Mouse (Mus musculus): ENCODE results near the gene Anp32a. TPM values are rescaled to one million over a fixed set of nuclear protein-coding genes. Genes with fewer than 3 reads are reported as not detected.

Anp32a gene
- total RNA-seq, 1 experiment from 2014 or later = 883 TPM

- no peak for ATAC-seq (replicated peaks; ENCODE audit: insufficient number of reproducible peaks, low FRiP score, low TSS enrichment, poor library complexity, severe bottlenecking)
Observed at GRCm38 (mm10) chr9:62385727-62386518, 44.8 kb downstream of the Anp32a start.

DNA sequence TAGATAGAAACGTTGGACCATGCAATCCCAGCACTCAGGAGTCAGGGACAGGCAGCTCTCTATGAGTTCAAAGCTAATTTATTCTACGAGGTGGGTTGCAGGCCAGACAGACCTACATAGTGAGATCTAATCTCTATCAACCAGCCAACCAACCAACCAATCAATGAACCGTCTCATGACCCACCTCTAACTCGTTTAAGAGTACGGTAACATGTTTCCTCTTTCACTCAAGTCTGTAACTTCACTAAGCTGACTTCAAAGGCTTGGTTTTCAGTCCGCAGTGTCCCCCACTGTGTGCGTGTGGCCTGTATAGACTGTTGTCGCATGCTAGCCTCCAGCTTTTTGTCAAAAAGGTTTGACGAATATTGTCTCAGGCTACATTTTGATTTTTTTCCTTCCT lies 48.6 kb downstream of the Anp32a start:
- ATAC-seq (replicated peaks; ENCODE audit: insufficient number of reproducible peaks, low FRiP score, low TSS enrichment, poor library complexity, severe bottlenecking) = no peak

GRCm38 (mm10) chr9:62393531-62393930 lies 52.4 kb downstream of the Anp32a start:
- no peak for ATAC-seq (replicated peaks; ENCODE audit: insufficient number of reproducible peaks, low FRiP score, low TSS enrichment, poor library complexity, severe bottlenecking)

GRCm38 (mm10) chr9:62394163-62394562 lies 53.1 kb downstream of the Anp32a start:
- no peak for ATAC-seq (replicated peaks; ENCODE audit: insufficient number of reproducible peaks, low FRiP score, low TSS enrichment, poor library complexity, severe bottlenecking)

GRCm38 (mm10) chr9:62400531-62401170 lies 59.6 kb downstream of the Anp32a start:
- ATAC-seq (replicated peaks; ENCODE audit: insufficient number of reproducible peaks, low FRiP score, low TSS enrichment, poor library complexity, severe bottlenecking) = no peak

DNA sequence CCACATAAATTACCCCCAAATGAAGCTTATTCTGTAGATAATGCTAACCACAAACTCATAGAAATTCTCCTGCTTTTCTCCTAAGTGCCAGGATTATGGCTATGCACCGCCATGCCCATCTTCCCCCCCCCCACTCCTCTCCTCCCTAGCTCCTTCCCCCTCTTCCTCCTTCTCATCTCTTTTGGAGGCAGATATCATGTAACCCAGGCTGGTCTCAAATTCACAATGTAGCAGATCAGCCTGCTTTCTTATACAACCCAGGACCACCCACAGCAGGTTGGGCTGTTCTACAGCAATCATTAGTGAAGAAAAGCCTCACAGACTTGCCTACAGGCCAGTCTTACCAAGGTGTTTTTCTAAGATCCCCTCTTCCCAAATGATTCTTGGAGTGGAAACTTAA lies 60.5 kb downstream of the Anp32a start:
- no peak for ATAC-seq (replicated peaks; ENCODE audit: insufficient number of reproducible peaks, low FRiP score, low TSS enrichment, poor library complexity, severe bottlenecking)

DNA sequence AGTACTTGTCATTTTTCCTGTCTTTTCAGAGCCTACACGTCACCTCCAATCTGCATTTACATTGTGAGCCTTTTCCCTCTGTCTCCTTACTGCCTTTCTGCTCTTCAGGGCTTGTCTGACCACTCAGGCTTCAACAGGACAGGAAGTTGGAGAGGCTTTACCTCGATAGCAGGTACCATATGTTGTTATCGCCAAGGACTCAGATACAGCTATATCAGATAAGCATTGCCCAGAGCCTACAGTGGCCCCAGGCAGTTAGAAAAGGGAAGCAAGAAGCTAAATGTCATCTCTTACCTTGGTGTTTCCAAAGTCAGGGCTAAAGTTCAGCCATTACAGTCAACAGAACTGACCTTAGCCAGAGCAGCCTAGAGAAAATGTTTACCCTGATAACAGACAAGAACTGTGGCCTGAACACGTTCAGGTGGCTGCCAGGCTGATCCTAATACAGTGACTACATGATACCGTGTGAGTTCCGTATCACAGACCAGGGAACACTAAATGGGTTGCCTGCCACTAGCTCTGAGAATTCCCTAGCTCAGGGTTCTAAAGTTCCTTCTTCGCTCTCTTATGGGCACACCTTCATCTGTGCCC lies 65.4 kb downstream of the Anp32a start:
- no peak for ATAC-seq (replicated peaks; ENCODE audit: insufficient number of reproducible peaks, low FRiP score, low TSS enrichment, poor library complexity, severe bottlenecking)

- ATAC-seq (replicated peaks; ENCODE audit: insufficient number of reproducible peaks, low FRiP score, low TSS enrichment, poor library complexity, severe bottlenecking) = no peak
Observed at GRCm38 (mm10) chr9:62407357-62408146, 66.5 kb downstream of the Anp32a start.

DNA sequence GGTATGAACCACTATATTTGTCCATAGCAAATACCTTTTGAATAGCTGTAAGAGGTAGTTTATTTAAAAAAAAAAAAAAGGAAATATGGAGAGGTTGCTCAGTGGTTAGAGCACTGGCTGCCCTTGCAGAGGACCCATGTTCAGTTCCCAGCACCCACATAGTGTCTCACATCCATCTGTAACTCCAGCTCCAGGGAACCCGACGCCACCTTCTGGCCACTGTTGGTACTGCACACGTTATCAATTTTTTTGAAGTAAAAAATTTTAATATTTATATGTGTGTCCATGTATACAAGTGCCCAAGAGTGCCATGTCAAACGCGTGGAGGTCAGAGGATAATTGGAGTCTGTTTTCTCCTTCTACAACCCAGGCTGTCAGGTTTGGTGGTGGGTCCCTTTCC lies 77.6 kb downstream of the Anp32a start:
- no peak for ATAC-seq (replicated peaks; ENCODE audit: insufficient number of reproducible peaks, low FRiP score, low TSS enrichment, poor library complexity, severe bottlenecking)

DNA sequence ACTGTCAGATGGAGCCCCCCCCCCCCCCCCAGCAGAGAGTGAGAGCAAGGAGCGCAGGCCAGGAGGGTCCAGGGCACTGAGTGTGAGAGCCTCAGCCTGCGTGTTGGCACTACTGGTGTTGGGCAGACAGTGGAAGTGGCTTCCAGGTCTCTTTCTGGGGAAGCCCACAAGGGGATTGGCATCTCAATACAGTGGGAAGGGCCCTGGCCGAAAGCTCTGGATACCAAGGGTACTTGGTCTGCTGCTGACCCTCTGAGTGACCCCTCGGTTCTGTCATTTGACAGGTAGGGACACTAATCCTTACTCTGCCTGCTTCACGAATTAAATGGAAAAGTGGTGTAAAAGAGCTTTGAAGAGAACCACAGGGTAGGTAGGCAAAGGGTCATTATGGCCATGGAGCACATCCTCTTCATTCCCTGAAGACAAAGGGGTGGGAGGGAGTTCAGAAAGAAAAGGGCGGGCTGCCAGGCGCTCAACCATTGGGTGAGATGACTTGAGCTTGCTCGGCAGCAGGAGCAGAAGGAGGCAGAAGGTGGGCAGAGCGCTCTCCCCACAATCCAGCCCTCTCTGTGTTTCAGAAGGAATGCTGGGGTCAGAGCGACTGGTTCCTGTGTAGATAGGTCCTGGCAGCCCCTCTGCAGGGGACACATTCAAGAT lies 79.3 kb downstream of the Anp32a start:
- no peak for ATAC-seq (replicated peaks; ENCODE audit: insufficient number of reproducible peaks, low FRiP score, low TSS enrichment, poor library complexity, severe bottlenecking)

- ATAC-seq (replicated peaks; ENCODE audit: insufficient number of reproducible peaks, low FRiP score, low TSS enrichment, poor library complexity, severe bottlenecking) = peak; percentile 57; the same call in 1 of the 2 replicates
Observed at GRCm38 (mm10) chr9:62421027-62421426, 79.9 kb downstream of the Anp32a start.

GRCm38 (mm10) chr9:62421911-62422310 lies 80.8 kb downstream of the Anp32a start:
- no peak for ATAC-seq (replicated peaks; ENCODE audit: insufficient number of reproducible peaks, low FRiP score, low TSS enrichment, poor library complexity, severe bottlenecking)

DNA sequence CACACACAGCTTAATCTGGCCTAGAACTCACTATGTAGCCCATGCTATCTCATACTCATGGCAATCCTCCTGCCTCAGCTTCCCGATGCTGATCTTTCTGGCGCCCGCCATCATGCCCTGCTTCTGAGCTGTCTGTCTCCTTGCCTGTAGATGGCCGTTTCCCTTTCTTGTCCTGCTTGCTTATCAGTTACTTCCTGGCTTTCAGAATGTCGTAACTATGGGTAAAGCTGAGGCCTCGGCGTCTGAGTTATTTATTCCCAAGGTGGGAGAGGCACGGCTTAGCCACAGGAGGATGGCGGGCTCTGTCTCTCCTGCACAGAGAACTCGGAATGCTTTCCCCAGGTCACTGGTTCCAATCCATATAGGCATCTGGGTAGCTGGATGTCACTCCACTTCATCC lies 81.8 kb downstream of the Anp32a start:
- no peak for ATAC-seq (replicated peaks; ENCODE audit: insufficient number of reproducible peaks, low FRiP score, low TSS enrichment, poor library complexity, severe bottlenecking)

DNA sequence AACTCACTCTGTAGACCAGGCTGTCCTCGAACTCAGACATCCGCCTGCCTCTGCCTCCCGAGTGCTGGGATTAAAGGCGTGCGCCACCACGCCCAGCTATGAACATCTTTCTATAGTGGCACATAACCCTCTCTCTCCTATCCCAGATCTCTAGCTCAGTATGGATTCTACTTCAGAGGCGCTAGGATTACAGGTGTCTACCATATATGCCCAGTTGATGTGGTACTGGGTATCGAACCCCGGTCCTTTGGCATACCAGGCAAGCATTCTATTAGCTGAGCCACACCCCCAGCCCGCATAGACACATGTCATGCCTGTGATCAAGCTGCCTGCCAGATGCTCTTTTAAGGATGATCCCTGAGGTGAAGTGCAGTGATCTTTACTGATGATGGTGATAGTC lies 82.8 kb downstream of the Anp32a start:
- no peak for ATAC-seq (replicated peaks; ENCODE audit: insufficient number of reproducible peaks, low FRiP score, low TSS enrichment, poor library complexity, severe bottlenecking)

DNA sequence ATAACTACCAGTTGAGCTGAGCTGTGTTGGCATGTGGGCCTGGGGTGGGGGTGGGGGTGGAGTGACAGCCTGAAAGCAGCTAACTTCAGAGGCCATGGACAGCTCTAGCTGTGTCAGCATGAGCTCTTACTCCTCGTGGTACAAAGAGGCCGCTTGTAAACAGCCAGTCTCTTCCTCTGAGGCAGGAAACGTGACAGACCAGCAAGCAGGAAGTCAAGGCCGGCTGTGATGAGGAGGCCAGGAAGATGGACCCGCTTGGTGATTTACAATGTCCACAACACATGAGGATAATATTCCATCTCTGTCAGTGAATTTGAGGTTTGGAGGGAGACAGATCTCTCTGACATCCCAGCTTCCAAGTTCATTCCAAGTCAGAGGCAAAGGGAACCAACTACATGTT lies 84.2 kb downstream of the Anp32a start:
- ATAC-seq (replicated peaks; ENCODE audit: insufficient number of reproducible peaks, low FRiP score, low TSS enrichment, poor library complexity, severe bottlenecking) = no peak

GRCm38 (mm10) chr9:62426021-62426420 lies 84.9 kb downstream of the Anp32a start:
- no peak for ATAC-seq (replicated peaks; ENCODE audit: insufficient number of reproducible peaks, low FRiP score, low TSS enrichment, poor library complexity, severe bottlenecking)

- ATAC-seq (replicated peaks; ENCODE audit: insufficient number of reproducible peaks, low FRiP score, low TSS enrichment, poor library complexity, severe bottlenecking) = no peak
Observed at GRCm38 (mm10) chr9:62426531-62426930, 85.4 kb downstream of the Anp32a start.

DNA sequence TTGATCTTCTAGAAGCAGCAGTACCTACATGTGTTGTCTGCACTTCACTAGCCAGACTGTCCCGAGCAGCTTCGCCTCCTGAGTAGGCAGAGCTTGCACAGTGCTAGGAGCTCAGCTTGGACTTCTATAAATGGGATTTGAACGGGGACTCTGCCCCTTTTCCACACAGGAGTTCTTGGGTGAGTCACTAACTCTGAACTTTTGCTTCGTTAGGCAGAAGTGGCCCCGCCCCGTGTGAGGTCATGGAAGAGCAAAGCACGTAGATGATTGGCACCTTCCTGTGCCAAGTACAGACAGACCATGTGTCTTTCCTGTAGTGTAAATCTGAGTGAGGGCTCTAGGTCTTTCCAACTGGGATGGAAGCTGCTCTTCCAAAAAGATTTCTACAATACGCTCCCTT lies 85.9 kb downstream of the Anp32a start:
- ATAC-seq (replicated peaks; ENCODE audit: insufficient number of reproducible peaks, low FRiP score, low TSS enrichment, poor library complexity, severe bottlenecking) = no peak
